ENCODE assay signal across 8 mouse cellular contexts in genomic region chr9:74953959-74954279, GRCm38 (mm10). TPM values are rescaled to one million over a fixed set of nuclear protein-coding genes. Genes with fewer than 3 reads are reported as not detected.
DNase-seq lines count a peak whose midpoint lies in the region; ATAC-seq lines count a peak whose summit lies in the region.

No protein-coding gene starts in this region.

- peak overlapping the region; percentile 97 for H3K27ac ChIP-seq in kidney, embryonic 15.5 days
- H3K27ac ChIP-seq in embryonic facial prominence, embryonic 10.5 days (replicated peaks) = no peak overlapping the region
- no peak overlapping the region for H3K27ac ChIP-seq in hindbrain, embryonic 15.5 days (replicated peaks)
- H3K27ac ChIP-seq in midbrain, embryonic 14.5 days (replicated peaks; ENCODE audit: low read depth, low read length) = 0 out of 2 replicates have a peak overlapping the region, but pooled peaks have one; percentile 22

- peak overlapping the region; percentile 98 for H3K4me3 ChIP-seq in kidney, embryonic 15.5 days (replicated peaks)
- peak overlapping the region; percentile 96 for H3K4me3 ChIP-seq in embryonic facial prominence, embryonic 10.5 days
- H3K4me3 ChIP-seq in hindbrain, embryonic 15.5 days = peak overlapping the region; percentile 99
- peak overlapping the region; percentile 85 for H3K4me3 ChIP-seq in midbrain, embryonic 14.5 days (replicated peaks; ENCODE audit: low read depth, low read length)

- H3K4me1 ChIP-seq in kidney, embryonic 15.5 days = peaks cover 16% of the 10 kb centered on the region
- peaks cover 17% of the 10 kb centered on the region for H3K4me1 ChIP-seq in embryonic facial prominence, embryonic 10.5 days
- peaks cover 21% of the 10 kb centered on the region for H3K4me1 ChIP-seq in hindbrain, embryonic 15.5 days (replicated peaks)
- H3K4me1 ChIP-seq in midbrain, embryonic 14.5 days (ENCODE audit: control insufficient read depth, insufficient read depth, low read length) = peaks cover 17% of the 10 kb centered on the region

- no peaks in the 10 kb centered on the region for H3K27me3 ChIP-seq in kidney, embryonic 15.5 days
- no peaks in the 10 kb centered on the region for H3K27me3 ChIP-seq in embryonic facial prominence, embryonic 10.5 days (replicated peaks; ENCODE audit: low read depth, poor library complexity, severe bottlenecking)
- no peaks in the 10 kb centered on the region for H3K27me3 ChIP-seq in hindbrain, embryonic 15.5 days
- no peaks in the 10 kb centered on the region for H3K27me3 ChIP-seq in midbrain, embryonic 14.5 days (ENCODE audit: control insufficient read depth, insufficient read depth, low read length)

- ATAC-seq in kidney, embryonic 15.5 days (replicated peaks; ENCODE audit: low FRiP score) = no peak
- ATAC-seq in hindbrain, embryonic 15.5 days (ENCODE audit: low FRiP score, low read depth) = no peak
- no peak for ATAC-seq in midbrain, embryonic 14.5 days (ENCODE audit: low FRiP score, low TSS enrichment)
- ATAC-seq in granulocyte monocyte progenitor cell, adult 5-6 weeks (replicated peaks; ENCODE audit: poor library complexity, severe bottlenecking) = no peak

- H3K4me2 ChIP-seq in kidney, embryonic 15.5 days = peak overlapping the region; percentile 95
- H3K4me2 ChIP-seq in hindbrain, embryonic 15.5 days = peak overlapping the region; percentile 94
- H3K4me2 ChIP-seq in midbrain, embryonic 14.5 days (ENCODE audit: low read length) = peak overlapping the region; percentile 84

- no peaks in the 10 kb centered on the region for H3K9me3 ChIP-seq in kidney, embryonic 15.5 days (replicated peaks)
- no peaks in the 10 kb centered on the region for H3K9me3 ChIP-seq in embryonic facial prominence, embryonic 10.5 days
- no peaks in the 10 kb centered on the region for H3K9me3 ChIP-seq in hindbrain, embryonic 15.5 days
- no peaks in the 10 kb centered on the region for H3K9me3 ChIP-seq in midbrain, embryonic 14.5 days (ENCODE audit: control insufficient read depth, low read length)

- 50% methylated on average over 2 of the region's 2 CpGs for WGBS in kidney, embryonic 15.5 days
- 51% methylated on average over 2 of the region's 2 CpGs for WGBS in embryonic facial prominence, embryonic 10.5 days
- 46% methylated on average over 2 of the region's 2 CpGs for WGBS in hindbrain, embryonic 15.5 days
- WGBS in midbrain, embryonic 14.5 days = 51% methylated on average over 2 of the region's 2 CpGs

- peaks cover 15% of the 10 kb centered on the region for H3K36me3 ChIP-seq in kidney, embryonic 15.5 days
- H3K36me3 ChIP-seq in embryonic facial prominence, embryonic 10.5 days (replicated peaks) = peaks cover 4% of the 10 kb centered on the region; the same call in 1 of the 2 replicates
- 0 out of 2 replicates have a peak, but pooled peaks cover 3% of the 10 kb centered on the region for H3K36me3 ChIP-seq in hindbrain, embryonic 15.5 days
- peaks cover 13% of the 10 kb centered on the region for H3K36me3 ChIP-seq in midbrain, embryonic 14.5 days (ENCODE audit: control insufficient read depth, insufficient read depth, low read length)

- peak overlapping the region; percentile 87 for H3K9ac ChIP-seq in kidney, embryonic 15.5 days
- H3K9ac ChIP-seq in hindbrain, embryonic 15.5 days = peak overlapping the region; percentile 96; the same call in 1 of the 2 replicates
- H3K9ac ChIP-seq in midbrain, embryonic 14.5 days (replicated peaks; ENCODE audit: low read length) = 0 out of 2 replicates have a peak overlapping the region, but pooled peaks have one; percentile 95

- no peak for DNase-seq in kidney, adult 9 months
- DNase-seq in embryonic facial prominence, embryonic 10.5 days (ENCODE audit: low spot score) = no peak
- DNase-seq in midbrain, embryonic 14.5 days = no peak
- DNase-seq in ovary, postnatal 36 days (ENCODE audit: low spot score) = no peak
- no peak for DNase-seq in layer of hippocampus, adult 9-11 months

RNA-seq across cellular contexts. Expression of gene Fam214a, which starts 1.2 kb away (rescaled TPM):
- 11.1 and 12.0 TPM in 2 replicates for polyA plus RNA-seq in kidney, embryonic 15.5 days (2015; fragmentation: Nextera tagmentation; extraction: Ambion mirVana)
- polyA plus RNA-seq in embryonic facial prominence, embryonic 10.5 days (2016; fragmentation: Nextera tagmentation; extraction: Ambion mirVana) = 6.6 and 8.6 TPM in 2 replicates
- polyA plus RNA-seq in hindbrain, embryonic 15.5 days (2015; fragmentation: Nextera tagmentation; extraction: Ambion mirVana) = 22.7 and 23.6 TPM in 2 replicates
- 26.0 and 35.9 TPM in 2 replicates for polyA plus RNA-seq in midbrain, embryonic 14.5 days (2014; fragmentation: Nextera tagmentation; extraction: Ambion mirVana)
- 8.8 and 9.2 TPM in 2 replicates for total RNA-seq in granulocyte monocyte progenitor cell, adult 5-6 weeks (2014; fragmentation: Nextera tagmentation)
- 9.4 and 13.5 TPM in 2 replicates for total RNA-seq in granulocyte monocyte progenitor cell, adult 5-6 weeks (2017)

Comparison
In these comparisons a context has a peak if more than half of its experiments do, and no peak if none do; other contexts are left out.
1. H3K27ac ChIP-seq: peak in kidney, embryonic 15.5 days (single experiment) and midbrain, embryonic 14.5 days (single experiment); none in embryonic facial prominence, embryonic 10.5 days (single experiment) and hindbrain, embryonic 15.5 days (single experiment).
2. Peak in every context shown above with its lines, with median percentiles within 50 percentile points of each other: H3K4me2 ChIP-seq, H3K4me3 ChIP-seq and H3K9ac ChIP-seq.